Mouse (Mus musculus): ENCODE data around the gene Kif3b. TPM values are rescaled to one million over a fixed set of nuclear protein-coding genes. Genes with fewer than 3 reads are reported as not detected.

Kif3b gene
- polyA plus RNA-seq, 1 experiment = 15.7 TPM

GRCm38 (mm10) chr2:153370871-153371270, 79.7 kb downstream of the Kif3b start:
- no peaks in the 10 kb centered on the region for H3K4me1 ChIP-seq (replicated peaks; ENCODE audit: control insufficient read depth, insufficient read depth, low read length)
- TF ChIP-seq CTCF (IDR thresholded peaks at IDR 0.05; ENCODE audit: borderline replicate concordance, control insufficient read depth, extremely low read depth, insufficient read depth, low read length, poor library complexity) (no peak), POLR2A (IDR thresholded peaks at IDR 0.05; ENCODE audit: control insufficient read depth, extremely low read depth, insufficient read depth, low read length, poor library complexity) (no peak)
- no peak overlapping the region for H3K27ac ChIP-seq (ENCODE audit: control insufficient read depth, insufficient read depth, low read length)
- peaks cover 27% of the 10 kb centered on the region for H3K36me3 ChIP-seq (ENCODE audit: control insufficient read depth, insufficient read depth, low read length)
- no peak overlapping the region for H3K4me3 ChIP-seq (ENCODE audit: control insufficient read depth, insufficient read depth, low read length)
- H3K27me3 ChIP-seq (ENCODE audit: control insufficient read depth, insufficient read depth, low read length) = no peaks in the 10 kb centered on the region
- no peak for DNase-seq

GRCm38 (mm10) chr2:153375380-153375779, 84.2 kb downstream of the Kif3b start:
- H3K36me3 ChIP-seq (ENCODE audit: control insufficient read depth, insufficient read depth, low read length) = peaks cover 19% of the 10 kb centered on the region
- H3K4me3 ChIP-seq (ENCODE audit: control insufficient read depth, insufficient read depth, low read length) = no peak overlapping the region
- no peak for DNase-seq
- H3K4me1 ChIP-seq (replicated peaks; ENCODE audit: control insufficient read depth, insufficient read depth, low read length) = no peaks in the 10 kb centered on the region
- H3K27me3 ChIP-seq (ENCODE audit: control insufficient read depth, insufficient read depth, low read length) = no peaks in the 10 kb centered on the region
- no peak for TF ChIP-seq CTCF (IDR thresholded peaks at IDR 0.05; ENCODE audit: borderline replicate concordance, control insufficient read depth, extremely low read depth, insufficient read depth, low read length, poor library complexity)
- TF ChIP-seq POLR2A (IDR thresholded peaks at IDR 0.05; ENCODE audit: control insufficient read depth, extremely low read depth, insufficient read depth, low read length, poor library complexity) = no peak
- H3K27ac ChIP-seq (ENCODE audit: control insufficient read depth, insufficient read depth, low read length) = no peak overlapping the region
- WGBS = 95% methylated on average over 2 of the region's 2 CpGs

DNA sequence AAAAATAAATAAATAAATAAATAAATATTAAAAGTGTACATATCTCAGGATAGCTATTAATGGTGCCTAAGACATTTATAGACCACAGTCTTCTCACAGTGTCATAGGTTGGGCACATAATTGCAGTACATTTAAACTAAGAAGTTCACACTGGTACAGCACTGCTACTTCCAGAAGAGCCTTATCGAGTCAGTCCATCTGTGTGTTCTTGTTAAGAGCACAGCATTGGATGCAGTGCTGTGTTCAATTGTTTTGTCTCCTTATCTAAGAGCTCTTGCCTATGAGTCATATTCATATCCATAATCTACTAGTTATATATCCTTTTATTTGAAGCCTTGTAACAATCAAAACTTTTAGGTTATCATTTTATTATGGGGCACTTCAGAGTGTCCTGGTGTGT, 89.3 kb downstream of the Kif3b start:
- Histone ChIP-seq H3K27me3 (ENCODE audit: control insufficient read depth, insufficient read depth, low read length) (no peaks in the 10 kb centered on the region), H3K27ac (ENCODE audit: control insufficient read depth, insufficient read depth, low read length) (no peak overlapping the region), H3K4me1 (replicated peaks; ENCODE audit: control insufficient read depth, insufficient read depth, low read length) (no peaks in the 10 kb centered on the region), H3K36me3 (ENCODE audit: control insufficient read depth, insufficient read depth, low read length) (peaks cover 39% of the 10 kb centered on the region), H3K4me3 (ENCODE audit: control insufficient read depth, insufficient read depth, low read length) (no peak overlapping the region)
- WGBS = 97% methylated on average over 1 of the region's 1 CpGs
- no peak for DNase-seq
- TF ChIP-seq CTCF (IDR thresholded peaks at IDR 0.05; ENCODE audit: borderline replicate concordance, control insufficient read depth, extremely low read depth, insufficient read depth, low read length, poor library complexity) (no peak), POLR2A (IDR thresholded peaks at IDR 0.05; ENCODE audit: control insufficient read depth, extremely low read depth, insufficient read depth, low read length, poor library complexity) (no peak)

Other genes with a start within 250 kb of the Kif3b start
- 4.9 and 9.2 TPM in 2 replicates for gene Ccm2l, start 225.5 kb upstream of the Kif3b start, polyA plus RNA-seq (2012; rRNA removed)
- gene Hck, start 182.9 kb upstream of the Kif3b start, polyA plus RNA-seq (2012; rRNA removed) = 14.6 and 22.1 TPM in 2 replicates
- gene Tm9sf4, start 130.1 kb upstream of the Kif3b start, polyA plus RNA-seq (2012; rRNA removed) = 42.5 and 43.9 TPM in 2 replicates
- gene Tspyl3, start 66.0 kb upstream of the Kif3b start, polyA plus RNA-seq (2012; rRNA removed) = 44.6 and 45.4 TPM in 2 replicates
- 29.3 and 34.4 TPM in 2 replicates for gene Plagl2, start 50.0 kb upstream of the Kif3b start, polyA plus RNA-seq (2012; rRNA removed)
- gene Pofut1, start 49.9 kb upstream of the Kif3b start, polyA plus RNA-seq (2012; rRNA removed) = 30.2 and 30.8 TPM in 2 replicates
- gene Asxl1, start 54.4 kb downstream of the Kif3b start, polyA plus RNA-seq (2012; rRNA removed) = 30.1 and 36.3 TPM in 2 replicates
- not detected in 2 replicates for gene 4930404H24Rik, start 201.4 kb downstream of the Kif3b start, polyA plus RNA-seq (2012; rRNA removed)
- 4.2 and 4.4 TPM in 2 replicates for gene Nol4l, start 238.6 kb downstream of the Kif3b start, polyA plus RNA-seq (2012; rRNA removed)